Mouse (Mus musculus) activated CD4-positive, CD25-positive, alpha-beta regulatory T cell, adult 4 months (primary cell): ENCODE measurements around the gene Cuzd1. TPM values are rescaled to one million over a fixed set of nuclear protein-coding genes. Genes with fewer than 3 reads are reported as not detected.

Experiments used
- polyA plus RNA-seq, 2 experiments: library from polyadenylated mRNA; unstranded; fragments of 100-300 nt; shearing (Covaris generic); gene quantifications; one replicate each; pipeline ENCODE4 v1.2.1; 2017

Cuzd1 gene
- polyA plus RNA-seq, 2 experiments from 2014 or later = not detected

Other genes with a start within 250 kb of the Cuzd1 start
- not detected for gene 4933402N03Rik, start 176.0 kb downstream of the Cuzd1 start, polyA plus RNA-seq
- gene 5430419D17Rik, start 147.9 kb downstream of the Cuzd1 start, polyA plus RNA-seq = not detected
- gene Fam24b, start 7.2 kb upstream of the Cuzd1 start, polyA plus RNA-seq = not detected
- not detected for gene Fam24a, start 11.6 kb upstream of the Cuzd1 start, polyA plus RNA-seq
- 10 to 100 TPM; 12.7 to 18.5 TPM for gene 2310057M21Rik, start 40.5 kb upstream of the Cuzd1 start, polyA plus RNA-seq
- 10 to 100 TPM; 33.6 to 39.6 TPM for gene Pstk, start 48.8 kb upstream of the Cuzd1 start, polyA plus RNA-seq
- gene Ikzf5, start 88.2 kb upstream of the Cuzd1 start, polyA plus RNA-seq = 10 to 100 TPM; 23.1 to 28.7 TPM
- 10 to 100 TPM; 33.3 to 36.3 TPM for gene Acadsb, start 88.3 kb upstream of the Cuzd1 start, polyA plus RNA-seq
- not detected for gene Hmx3, start 220.6 kb upstream of the Cuzd1 start, polyA plus RNA-seq
- gene Hmx2, start 226.5 kb upstream of the Cuzd1 start, polyA plus RNA-seq = under 1 TPM in 1 of 2 experiments, not detected in 1; 0.32 TPM
- gene Bub3, start 237.9 kb upstream of the Cuzd1 start, polyA plus RNA-seq = 100 to 1,000 TPM; 176 to 222 TPM